Mouse (Mus musculus) kidney, adult 8-10 months (tissue): ENCODE measurements around the gene Syt16.

Experiments
- DNase-seq, 2 experiments: peaks; one replicate each; pipeline ENCODE4 v3.0.0; 2022

The Syt16 gene

GRCm38 (mm10) chr12:74013739-74014138 lies 16.3 kb downstream of the Syt16 start:
- DNase-seq: peak; percentile 56 to 86

DNA sequence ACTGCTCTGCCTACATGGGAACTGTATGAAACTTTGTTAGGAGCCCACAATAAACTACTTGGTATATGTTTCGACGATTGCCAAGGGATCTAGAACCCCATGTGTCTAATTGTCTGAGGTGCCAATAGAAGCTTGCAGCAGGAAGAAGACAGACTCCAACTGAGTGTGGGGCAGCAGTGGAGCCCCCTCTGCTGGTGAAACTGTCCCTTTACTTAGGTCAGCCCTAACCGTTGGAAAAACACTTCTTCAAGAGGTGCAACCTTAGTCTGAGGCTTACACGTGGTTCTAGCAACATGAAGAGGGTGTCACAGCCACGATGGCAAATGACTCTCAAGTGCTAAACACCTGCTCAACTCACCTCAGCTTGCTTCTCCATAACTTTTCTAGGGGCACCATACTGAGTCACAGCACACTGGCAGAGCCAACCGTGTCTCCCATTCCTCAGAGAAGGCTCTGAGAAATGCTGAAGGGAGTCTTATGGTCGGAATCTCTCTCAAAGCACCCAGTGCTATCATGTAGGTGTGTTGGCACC lies 17.3 kb downstream of the Syt16 start:
- peak; percentile 8 to 38 for DNase-seq

- no peak for DNase-seq
Observed at GRCm38 (mm10) chr12:74015491-74015890, 18.0 kb downstream of the Syt16 start.

DNA sequence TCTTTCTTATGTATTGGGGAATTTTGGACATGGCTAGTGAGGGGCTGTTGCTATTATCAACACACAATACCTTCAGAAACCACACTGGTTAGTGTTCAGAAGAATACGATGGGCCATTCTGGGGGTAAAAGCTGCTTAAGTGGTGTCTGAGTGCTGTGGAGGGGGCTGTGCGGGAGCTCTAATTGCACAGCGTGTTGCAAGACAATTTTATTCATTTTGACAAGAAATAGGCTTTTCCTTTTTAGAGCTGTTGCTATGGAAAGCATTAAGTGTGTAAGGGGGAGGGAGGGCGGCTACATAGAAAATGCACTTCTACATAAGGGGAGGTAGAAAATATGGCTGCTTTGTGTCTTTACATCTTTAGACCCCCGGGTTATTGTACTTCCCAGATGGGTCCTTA lies 25.8 kb downstream of the Syt16 start:
- no peak for DNase-seq

DNA sequence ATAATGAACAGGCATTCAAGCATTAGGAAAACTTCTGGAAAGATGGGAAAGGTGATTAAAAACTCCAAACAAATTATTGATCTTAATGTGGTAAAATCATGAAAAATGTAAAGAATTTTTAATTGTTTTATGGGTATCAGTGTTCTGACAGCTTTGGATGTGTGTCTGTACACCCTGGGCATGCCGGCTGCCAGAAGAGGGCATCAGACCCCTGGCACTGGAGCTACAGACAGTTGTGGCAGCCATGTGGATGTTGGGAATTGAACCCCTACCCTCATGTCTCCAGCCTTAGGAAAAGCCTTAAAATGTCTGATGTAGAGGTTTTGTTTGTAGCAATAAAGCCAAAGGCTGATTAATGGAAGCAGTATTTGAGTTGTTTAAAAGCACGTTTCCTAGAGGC lies 27.5 kb downstream of the Syt16 start:
- no peak for DNase-seq

DNA sequence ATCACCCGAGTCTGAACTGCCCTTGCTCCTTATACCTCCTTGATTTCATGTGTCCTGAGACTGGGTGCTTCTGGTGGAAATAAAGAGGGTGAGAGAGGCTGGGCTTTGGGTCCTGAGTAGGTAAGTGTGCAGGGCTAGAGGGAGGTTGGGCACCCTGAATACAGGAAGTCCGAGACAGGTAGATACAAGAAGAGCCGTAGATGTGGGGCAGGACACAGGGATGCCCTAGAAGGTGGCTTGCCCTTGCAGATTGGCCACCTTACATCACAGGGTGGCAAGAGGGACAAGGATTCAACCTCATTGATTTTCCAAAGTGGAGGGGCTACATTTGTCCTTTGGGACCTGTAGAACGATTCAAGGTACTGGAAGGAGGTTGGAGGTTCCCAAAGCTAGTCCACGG lies 45.8 kb downstream of the Syt16 start:
- DNase-seq: no peak

DNA sequence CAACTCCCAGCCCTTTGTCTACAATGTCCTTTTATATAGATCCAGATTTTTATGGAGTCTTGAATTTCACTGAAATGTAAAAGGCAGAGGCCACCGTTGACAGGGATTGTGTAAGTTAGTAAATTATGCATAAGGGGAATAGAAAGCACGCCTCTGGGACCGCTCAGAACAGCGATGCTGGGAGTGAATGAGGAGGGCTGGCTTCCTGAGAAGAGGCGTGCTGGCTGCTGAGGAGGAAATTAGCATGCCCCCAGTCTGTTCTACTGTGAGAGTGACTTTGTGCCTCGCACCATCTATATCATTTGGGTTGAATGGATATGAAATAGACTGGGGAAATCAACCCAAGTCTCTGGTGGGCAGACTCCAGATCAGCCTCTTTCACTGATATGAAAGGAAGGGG lies 46.3 kb downstream of the Syt16 start:
- no peak for DNase-seq

- no peak for DNase-seq
Observed at GRCm38 (mm10) chr12:74044241-74044640, 46.8 kb downstream of the Syt16 start.

DNA sequence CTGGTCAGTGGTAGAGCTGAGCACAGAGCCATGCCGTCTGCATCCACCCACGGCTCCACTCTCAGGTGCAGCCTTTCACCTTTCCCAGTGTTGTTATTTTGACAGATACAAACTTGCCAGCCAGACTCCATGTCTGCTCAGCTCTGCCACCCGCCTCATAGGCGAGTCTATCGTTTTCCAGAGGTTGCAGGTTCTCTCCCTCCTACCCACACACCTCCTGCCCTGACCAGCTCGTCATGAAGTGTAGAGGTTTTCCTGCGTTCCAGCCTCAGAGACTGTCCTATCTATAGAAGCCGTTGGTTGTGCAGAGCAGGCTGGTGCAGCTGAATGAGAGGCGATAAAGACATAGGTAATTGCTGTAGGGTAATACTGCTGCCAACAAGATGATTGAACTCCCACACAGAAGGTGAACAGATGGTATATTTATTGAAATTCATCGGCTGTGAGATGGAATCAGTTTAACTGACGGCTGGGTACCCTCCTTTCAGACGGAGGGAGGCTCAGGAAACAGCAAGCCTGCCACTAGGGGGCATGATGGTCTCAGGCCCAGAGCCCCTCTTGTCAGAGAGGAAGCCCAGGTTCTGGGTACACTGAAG lies 58.0 kb downstream of the Syt16 start:
- peak in 1 of 2 experiments; percentile 12 for DNase-seq

- DNase-seq: no peak
Observed at GRCm38 (mm10) chr12:74056162-74056561, 58.7 kb downstream of the Syt16 start.

DNA sequence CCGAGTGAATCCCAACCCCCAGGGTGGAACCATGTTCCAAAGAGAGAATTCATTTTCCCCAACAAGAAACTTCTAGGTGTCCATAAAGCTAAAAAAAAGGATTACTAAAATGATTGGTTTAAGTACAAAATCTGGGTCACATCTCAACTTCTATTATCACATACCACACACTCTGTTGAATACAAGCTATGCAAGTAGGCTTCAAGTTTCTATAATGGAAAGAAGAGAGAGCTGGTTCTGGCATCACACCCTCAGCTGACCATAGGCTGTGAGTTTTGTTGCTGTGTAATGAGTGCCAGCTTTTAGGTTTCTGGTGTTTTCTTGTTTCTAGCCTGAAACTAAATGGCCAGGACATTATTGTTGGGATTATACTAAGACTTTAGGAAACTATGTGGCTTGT lies 65.1 kb downstream of the Syt16 start:
- DNase-seq: no peak

- DNase-seq: no peak
Observed at GRCm38 (mm10) chr12:74068912-74069311, 71.5 kb downstream of the Syt16 start.

DNA sequence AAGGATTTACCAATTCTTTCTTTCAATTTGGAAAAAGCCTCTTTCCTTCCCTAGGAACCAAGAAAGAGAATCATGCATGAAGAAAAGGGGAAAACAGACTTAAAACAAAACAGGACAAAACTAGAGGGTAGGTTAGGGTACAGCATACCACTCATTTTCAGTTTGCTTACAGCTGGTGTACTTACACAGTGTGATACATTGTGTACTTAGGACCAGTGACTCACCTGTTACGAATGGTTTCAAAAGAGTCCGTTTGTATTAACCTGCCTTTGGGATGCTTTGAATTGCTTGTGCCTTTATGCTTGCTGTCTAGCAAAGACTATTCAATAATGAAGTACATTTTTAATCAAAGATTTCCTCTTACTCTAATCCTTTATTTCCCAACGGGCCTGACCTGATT lies 78.1 kb downstream of the Syt16 start:
- DNase-seq: no peak

DNA sequence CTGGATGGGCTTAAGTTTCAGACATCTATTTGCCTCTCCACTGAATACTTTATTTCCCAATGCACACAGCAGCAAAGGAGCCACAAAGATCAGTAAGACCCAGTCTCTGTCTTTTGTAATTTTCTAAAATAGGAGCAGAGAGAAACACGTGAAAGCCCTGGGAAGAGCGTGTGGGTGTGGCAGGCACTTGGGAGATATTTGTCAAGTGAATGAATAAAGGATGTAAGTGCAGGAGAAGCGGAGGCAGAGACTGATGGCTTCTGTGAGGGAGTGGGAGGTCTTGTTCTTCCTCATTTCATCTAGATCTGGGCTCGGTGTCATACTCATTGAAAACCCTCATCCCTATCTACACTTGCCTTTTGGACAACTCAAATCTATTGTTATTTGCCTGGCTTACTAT lies 78.6 kb downstream of the Syt16 start:
- no peak for DNase-seq

GRCm38 (mm10) chr12:74081122-74081521 lies 83.7 kb downstream of the Syt16 start:
- DNase-seq: no peak

DNA sequence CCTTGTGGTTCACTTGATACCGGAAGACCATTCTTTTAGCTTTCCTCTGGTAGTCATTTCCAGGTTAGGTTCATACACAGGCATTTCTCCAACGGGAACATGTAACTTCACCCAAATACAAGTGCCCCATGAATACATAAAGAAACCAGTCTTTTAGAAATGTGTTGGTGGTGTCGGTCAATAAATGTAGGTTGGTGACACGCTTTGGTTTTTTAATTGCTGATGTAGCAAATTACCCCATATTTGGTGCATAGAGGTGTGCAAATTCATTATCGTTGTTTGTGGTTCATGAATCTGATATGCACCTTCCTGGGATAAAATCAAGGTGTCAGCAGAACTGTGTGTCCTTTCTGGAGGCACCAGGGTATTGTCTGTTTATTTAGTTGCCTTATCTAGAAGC lies 86.9 kb downstream of the Syt16 start:
- no peak for DNase-seq

- DNase-seq: peak; percentile 12 to 37
Observed at GRCm38 (mm10) chr12:74087086-74087485, 89.6 kb downstream of the Syt16 start.

- DNase-seq: no peak
Observed at GRCm38 (mm10) chr12:74089342-74090131, 92.1 kb downstream of the Syt16 start.

- DNase-seq: no peak
Observed at GRCm38 (mm10) chr12:74092546-74092945, 95.1 kb downstream of the Syt16 start.

- no peak for DNase-seq
Observed at GRCm38 (mm10) chr12:74093110-74093509, 95.6 kb downstream of the Syt16 start.

DNA sequence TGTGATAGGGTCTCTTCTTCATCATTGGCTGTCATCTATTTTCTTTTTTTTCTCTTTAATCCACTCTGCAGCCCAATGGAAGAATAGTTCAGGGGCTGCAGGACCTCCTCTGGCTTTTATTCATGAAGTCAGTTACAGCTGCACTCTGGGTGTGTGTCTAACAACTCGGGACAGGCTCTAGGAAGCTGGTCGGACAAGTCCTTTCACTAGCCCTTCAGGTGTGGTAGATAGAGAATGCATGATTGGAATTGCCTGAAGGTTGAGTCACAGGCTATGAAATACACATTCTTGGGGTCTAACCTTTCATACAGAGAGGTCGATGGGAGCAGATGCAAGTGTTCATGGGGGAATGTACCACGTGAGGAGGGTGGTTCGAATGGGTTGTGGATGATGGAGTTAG lies 97.2 kb downstream of the Syt16 start:
- DNase-seq: no peak

DNA sequence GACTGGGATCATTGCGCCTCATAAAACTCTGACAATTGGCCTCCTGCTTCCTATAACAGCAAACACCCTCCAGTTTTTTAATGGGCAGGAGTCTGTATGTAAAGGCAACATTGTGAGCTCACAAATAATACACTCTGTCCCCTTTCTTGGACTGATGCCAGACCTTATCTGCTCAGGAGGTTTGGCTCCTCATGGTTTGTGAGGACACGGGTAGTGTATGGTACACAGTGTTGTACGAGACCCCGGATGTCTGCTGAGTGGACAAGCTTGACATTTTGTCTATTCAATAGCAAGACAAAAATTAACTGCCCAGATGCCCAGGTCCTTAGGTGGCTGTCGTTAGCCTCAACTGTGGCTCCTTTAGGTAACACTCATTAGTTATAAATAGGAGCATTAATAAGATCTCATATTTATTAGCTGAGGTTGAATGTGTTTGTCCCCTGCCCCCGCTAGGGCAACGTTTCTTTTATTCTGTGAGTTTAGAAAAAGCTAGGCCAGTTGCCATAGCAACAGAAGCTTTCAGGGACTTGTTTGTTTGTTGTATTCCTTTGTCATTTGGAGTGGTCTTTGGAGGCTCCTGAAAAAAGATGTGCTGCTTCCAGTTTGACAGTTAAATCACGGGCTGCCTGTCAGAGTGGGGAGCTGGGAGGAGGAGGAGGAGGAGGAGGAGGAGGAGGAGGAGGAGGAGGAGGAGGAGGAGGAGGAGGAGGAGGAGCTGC lies 101.3 kb downstream of the Syt16 start:
- DNase-seq: no peak

DNA sequence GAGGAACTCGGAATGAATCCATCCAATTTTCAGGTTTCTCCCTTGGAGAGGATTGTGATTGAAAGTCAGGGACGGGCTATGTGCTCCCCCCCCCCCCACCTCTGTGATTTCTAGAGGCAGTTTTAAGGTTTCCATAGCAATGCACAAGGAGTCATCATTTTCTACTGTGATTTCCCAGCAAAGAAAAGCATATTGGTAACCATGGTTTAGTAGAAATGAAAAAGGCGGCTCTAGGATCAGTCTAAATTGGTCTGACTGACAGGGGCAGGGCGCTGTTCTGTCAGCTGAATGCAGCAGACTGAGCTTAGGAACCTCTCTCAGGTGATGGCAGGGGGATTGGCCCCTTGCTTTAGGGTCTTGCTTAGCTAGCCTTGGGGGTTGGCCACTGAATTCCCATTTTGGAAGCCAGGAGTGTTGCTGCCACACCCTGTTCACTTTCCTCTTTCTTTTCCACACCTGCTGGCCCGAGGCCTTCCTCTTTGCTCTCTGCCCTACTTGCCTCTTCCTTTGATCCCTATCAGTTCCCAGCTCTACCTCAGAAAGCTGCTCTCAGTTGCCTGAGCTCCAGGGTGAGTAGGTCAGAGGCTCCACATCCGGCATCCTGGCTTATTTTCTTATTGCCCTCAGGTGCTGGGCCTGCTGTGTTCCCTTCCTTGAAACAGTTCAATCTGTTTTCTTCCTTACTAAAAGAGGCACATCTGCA lies 108.5 kb downstream of the Syt16 start:
- DNase-seq: no peak
